In the genomic region with DNA sequence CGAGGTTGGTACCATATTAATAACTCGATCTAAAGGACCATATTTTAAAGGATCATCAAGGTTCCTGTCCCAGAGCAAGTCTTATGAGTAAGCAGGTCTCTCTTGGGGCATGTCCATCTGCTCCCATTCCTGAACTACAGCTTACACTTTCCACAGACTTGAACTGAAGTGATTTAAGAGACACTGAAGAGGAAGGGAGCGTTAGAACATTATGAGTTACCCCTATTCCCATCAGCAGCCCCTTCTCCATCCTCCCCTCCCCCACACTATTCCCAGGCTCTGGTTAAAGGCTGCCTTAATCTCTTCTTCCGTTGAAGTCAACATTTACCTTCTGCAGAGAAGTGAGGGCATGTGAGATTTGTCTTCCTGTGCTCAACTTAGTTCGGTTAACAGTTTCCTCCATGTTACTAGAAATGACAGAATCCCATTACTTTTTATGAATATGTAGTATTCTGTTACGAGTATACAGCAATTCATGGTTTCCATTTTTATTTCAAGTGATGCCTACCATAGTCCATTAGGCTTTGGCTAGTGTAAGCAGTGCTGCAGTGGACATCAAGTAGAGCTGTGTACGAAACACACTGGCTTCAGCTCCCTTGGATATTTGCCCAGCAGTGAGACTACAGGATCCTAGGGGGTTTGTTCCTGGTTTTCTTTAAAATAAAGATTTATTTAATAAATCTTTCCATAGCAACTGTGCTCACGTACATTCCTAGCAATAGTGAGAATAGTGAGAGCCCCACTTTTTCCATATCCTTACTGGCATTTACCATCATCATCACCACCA, we compare ENCODE assay signal across 30 mouse cellular contexts. TPM values are rescaled to one million over a fixed set of nuclear protein-coding genes. Genes with fewer than 3 reads are reported as not detected.
A peak's percentile ranks its signal among the peaks of the same experiment; 100 is the strongest.
DNase-seq lines count a peak whose midpoint lies in the region; ATAC-seq and TF ChIP-seq lines count a peak whose summit lies in the region.
"Had no signal": no experiment of that assay in that cellular context is flagged by ENCODE, and none has a peak within 500 bp of the region (broad histone marks: within the 10 kb centered on the region; RNA-seq: fewer than 3 reads in every experiment).

No protein-coding gene starts in this region.

- peaks cover 12% of the 10 kb centered on the region; the same call in 1 of the 2 replicates for H3K4me1 ChIP-seq in lung, embryonic 14.5 days (ENCODE audit: insufficient read depth)

- no peaks in the 10 kb centered on the region for H3K27me3 ChIP-seq in lung, embryonic 14.5 days (ENCODE audit: insufficient read depth, low read length)
- H3K27me3 ChIP-seq: embryonic facial prominence, embryonic 12.5 days; intestine, embryonic 15.5 days; limb, embryonic 15.5 days; liver, embryonic 13.5 days; neural tube, embryonic 13.5 days had no signal

- intact Hi-C loops in heart, postnatal 14 days (cut with DNase I), result no loop called here

- WGBS in lung, embryonic 14.5 days, result 67% methylated on average over 8 of the region's 8 CpGs

- no peak overlapping the region for H3K27ac ChIP-seq in lung, embryonic 14.5 days (ENCODE audit: low read depth)
- H3K27ac ChIP-seq: embryonic facial prominence, embryonic 12.5 days; intestine, embryonic 15.5 days; kidney, postnatal 0 days; limb, embryonic 15.5 days; liver, embryonic 13.5 days; neural tube, embryonic 13.5 days; stomach, postnatal 0 days had no signal

- H3K4me2 ChIP-seq in lung, embryonic 14.5 days, result no peak overlapping the region
- H3K4me2 ChIP-seq: embryonic facial prominence, embryonic 12.5 days; hindbrain, embryonic 12.5 days; intestine, embryonic 15.5 days; limb, embryonic 15.5 days; liver, embryonic 13.5 days; neural tube, embryonic 13.5 days had no signal

- no peaks in the 10 kb centered on the region for H3K36me3 ChIP-seq in lung, embryonic 14.5 days (ENCODE audit: insufficient read depth)
- H3K36me3 ChIP-seq: embryonic facial prominence, embryonic 12.5 days; G1E; hindbrain, embryonic 12.5 days; intestine, embryonic 15.5 days; limb, embryonic 10.5 days; limb, embryonic 15.5 days; liver, embryonic 13.5 days; neural tube, embryonic 13.5 days had no signal

- peak; percentile 42 for DNase-seq in cerebellum, adult 11-12 months
- no peak for DNase-seq in cerebellum, adult 8-10 months
- peak; percentile 46 for DNase-seq in heart, adult 11 months
- DNase-seq in heart, postnatal 14 days, result no peak
- peak; percentile 13 for DNase-seq in lung, embryonic 14.5 days
- no peak for DNase-seq in lung, postnatal 4 days
- no peak for DNase-seq in adrenal gland, adult (ENCODE audit: inconsistent age in 2 of 2, low spot score in 1 of 2)
- DNase-seq: adrenal gland, postnatal 14 days; embryo, embryonic 11 days; gastrocnemius, postnatal 10 days; kidney, adult 2 months; kidney, postnatal 4 days; layer of hippocampus, adult 9-11 months; liver, embryonic 13.5 days; lung, adult 18-20 months; lung, postnatal 10 days; right cerebral cortex, postnatal 4 days; thymus, adult 18-20 months; thymus, postnatal 25 days had no signal

- no peak overlapping the region for H3K4me3 ChIP-seq in lung, embryonic 14.5 days (ENCODE audit: low read depth, low read length)
- H3K4me3 ChIP-seq: embryonic facial prominence, embryonic 12.5 days; hindbrain, embryonic 12.5 days; intestine, embryonic 15.5 days; limb, embryonic 10.5 days; limb, embryonic 15.5 days; liver, embryonic 13.5 days; neural tube, embryonic 13.5 days had no signal

- no peaks in the 10 kb centered on the region for H3K9me3 ChIP-seq in lung, embryonic 14.5 days (ENCODE audit: low read depth, low read length)
- H3K9me3 ChIP-seq: embryonic facial prominence, embryonic 12.5 days; G1E; hindbrain, embryonic 12.5 days; intestine, embryonic 15.5 days; limb, embryonic 10.5 days; limb, embryonic 15.5 days; liver, embryonic 13.5 days; neural tube, embryonic 13.5 days had no signal

- no peak for ATAC-seq in lung, embryonic 14.5 days (ENCODE audit: insufficient read depth)
- ATAC-seq: intestine, embryonic 15.5 days had no signal

- H3K9ac ChIP-seq in lung, embryonic 14.5 days, result no peak overlapping the region
- H3K9ac ChIP-seq: embryonic facial prominence, embryonic 12.5 days; hindbrain, embryonic 12.5 days; intestine, embryonic 15.5 days; limb, embryonic 15.5 days; liver, embryonic 13.5 days; neural tube, embryonic 13.5 days had no signal

- TF ChIP-seq CTCF in lung, embryonic 14.5 days (IDR thresholded peaks at IDR 0.05; ENCODE audit: low read depth), result no peak

RNA-seq across cellular contexts. Expression of a gene that starts 56.6 kb away (rescaled TPM):
- total RNA-seq in heart, postnatal 14 days (2021), result under 1 TPM in 1 of 2 experiments, not detected in 1; 0.26 TPM
- 0.16 TPM in 1 of 2 replicates, not detected in the other for polyA plus RNA-seq in lung, embryonic 14.5 days (2014; fragmentation: Nextera tagmentation; extraction: Ambion mirVana)
- total RNA-seq: adrenal gland, postnatal 14 days; G1E; heart, postnatal 25 days had no signal
- polyA plus RNA-seq: heart, embryonic 14.5 days; liver, embryonic 13.5 days had no signal

Comparison
In these comparisons a context has a peak if more than half of its experiments do, and no peak if none do; other contexts are left out.
1. DNase-seq: peak in cerebellum, adult 11-12 months (single experiment), heart, adult 11 months (single experiment) and lung, embryonic 14.5 days (single experiment); none in cerebellum, adult 8-10 months (single experiment), heart, postnatal 14 days (0 of 2), lung, postnatal 4 days (0 of 2) and adrenal gland, adult (0 of 2).